Mouse (Mus musculus): ENCODE measurements around the gene Kcnh1. TPM values are rescaled to one million over a fixed set of nuclear protein-coding genes. Genes with fewer than 3 reads are reported as not detected.

Gene Kcnh1
- polyA plus RNA-seq, 1 experiment from 2014 or later: not detected

- WGBS (ENCODE audit: insufficient replicate concordance): 74% methylated on average over 3 of the region's 3 CpGs
- Histone ChIP-seq H3K4me3 (ENCODE audit: low read depth, low read length) (no peak overlapping the region), H3K4me1 (ENCODE audit: insufficient read depth) (no peaks in the 10 kb centered on the region), H3K4me2 (ENCODE audit: low read depth, low read length) (no peak overlapping the region), H3K27ac (ENCODE audit: low read depth) (no peak overlapping the region), H3K27me3 (ENCODE audit: insufficient read depth, low read length) (no peaks in the 10 kb centered on the region), H3K36me3 (replicated peaks; ENCODE audit: insufficient read depth, low read length) (no peaks in the 10 kb centered on the region), H3K9ac (replicated peaks) (no peak overlapping the region), H3K9me3 (ENCODE audit: low read length) (no peaks in the 10 kb centered on the region)
- DNase-seq (no peak), ATAC-seq (no peak)
- TF ChIP-seq CTCF (IDR thresholded peaks at IDR 0.05; ENCODE audit: low read depth): no peak
- TF ChIP-seq EP300 (IDR thresholded peaks at IDR 0.05; ENCODE audit: low read depth): no peak
Measured at GRCm38 (mm10) chr1:192550561-192550960, 360.0 kb downstream of the Kcnh1 start.

- Histone ChIP-seq H3K9me3 (ENCODE audit: low read length) (no peaks in the 10 kb centered on the region), H3K4me3 (ENCODE audit: low read depth, low read length) (no peak overlapping the region), H3K36me3 (replicated peaks; ENCODE audit: insufficient read depth, low read length) (no peaks in the 10 kb centered on the region), H3K9ac (replicated peaks) (no peak overlapping the region), H3K4me2 (ENCODE audit: low read depth, low read length) (no peak overlapping the region), H3K27ac (ENCODE audit: low read depth) (no peak overlapping the region), H3K27me3 (ENCODE audit: insufficient read depth, low read length) (no peaks in the 10 kb centered on the region), H3K4me1 (ENCODE audit: insufficient read depth) (peaks cover 3% of the 10 kb centered on the region; the same call in 1 of the 2 replicates)
- 54% methylated on average over 4 of the region's 4 CpGs for WGBS (ENCODE audit: insufficient replicate concordance)
- TF ChIP-seq CTCF (IDR thresholded peaks at IDR 0.05; ENCODE audit: low read depth): no peak
- TF ChIP-seq EP300 (IDR thresholded peaks at IDR 0.05; ENCODE audit: low read depth): no peak
- ATAC-seq (no peak), DNase-seq (no peak)
Measured at GRCm38 (mm10) chr1:192555516-192555915, 364.9 kb downstream of the Kcnh1 start.

- no peak for TF ChIP-seq EP300 (IDR thresholded peaks at IDR 0.05; ENCODE audit: low read depth)
- TF ChIP-seq CTCF (IDR thresholded peaks at IDR 0.05; ENCODE audit: low read depth): no peak
- Histone ChIP-seq H3K4me1 (ENCODE audit: insufficient read depth) (peaks cover 3% of the 10 kb centered on the region; the same call in 1 of the 2 replicates), H3K4me2 (ENCODE audit: low read depth, low read length) (no peak overlapping the region), H3K27me3 (ENCODE audit: insufficient read depth, low read length) (no peaks in the 10 kb centered on the region), H3K4me3 (ENCODE audit: low read depth, low read length) (no peak overlapping the region), H3K9me3 (ENCODE audit: low read length) (no peaks in the 10 kb centered on the region), H3K36me3 (replicated peaks; ENCODE audit: insufficient read depth, low read length) (no peaks in the 10 kb centered on the region), H3K27ac (ENCODE audit: low read depth) (no peak overlapping the region), H3K9ac (replicated peaks) (no peak overlapping the region)
- WGBS (ENCODE audit: insufficient replicate concordance): 69% methylated on average over 5 of the region's 5 CpGs
- no peak for ATAC-seq
- DNase-seq: no peak
Measured at GRCm38 (mm10) chr1:192557978-192558594, 367.5 kb downstream of the Kcnh1 start.

- 53% methylated on average over 1 of the region's 1 CpGs for WGBS (ENCODE audit: insufficient replicate concordance)
Measured at GRCm38 (mm10) chr1:192559341-192559740, 368.8 kb downstream of the Kcnh1 start.

More at GRCm38 (mm10) chr1:192559341-192559740, 368.8 kb downstream of the Kcnh1 start:
- H3K9ac ChIP-seq (replicated peaks): no peak overlapping the region
- no peaks in the 10 kb centered on the region for H3K36me3 ChIP-seq (replicated peaks; ENCODE audit: insufficient read depth, low read length)
- no peaks in the 10 kb centered on the region for H3K9me3 ChIP-seq (ENCODE audit: low read length)
- H3K4me1 ChIP-seq (ENCODE audit: insufficient read depth): peaks cover 3% of the 10 kb centered on the region; the same call in 1 of the 2 replicates
- H3K4me2 ChIP-seq (ENCODE audit: low read depth, low read length): no peak overlapping the region
- no peak overlapping the region for H3K4me3 ChIP-seq (ENCODE audit: low read depth, low read length)
- H3K27me3 ChIP-seq (ENCODE audit: insufficient read depth, low read length): no peaks in the 10 kb centered on the region
- H3K27ac ChIP-seq (ENCODE audit: low read depth): no peak overlapping the region
- ATAC-seq: no peak
- TF ChIP-seq EP300 (IDR thresholded peaks at IDR 0.05; ENCODE audit: low read depth) (no peak), CTCF (IDR thresholded peaks at IDR 0.05; ENCODE audit: low read depth) (no peak)
- no peak for DNase-seq

Other genes with a start within 250 kb of the Kcnh1 start
- 0.09 and 0.12 TPM in 2 replicates for gene Rd3, start 213.4 kb upstream of the Kcnh1 start, polyA plus RNA-seq (2015; fragmentation: Nextera tagmentation; extraction: Ambion mirVana)
- gene Traf5, start 98.2 kb upstream of the Kcnh1 start, polyA plus RNA-seq (2015; fragmentation: Nextera tagmentation; extraction: Ambion mirVana): 3.4 and 4.2 TPM in 2 replicates
- gene Rcor3, start 52.7 kb upstream of the Kcnh1 start, polyA plus RNA-seq (2015; fragmentation: Nextera tagmentation; extraction: Ambion mirVana): 6.2 and 7.2 TPM in 2 replicates

Measured in liver, postnatal 0 days (tissue).